Mouse (Mus musculus): ENCODE results near the gene Pdzd11. TPM values are rescaled to one million over a fixed set of nuclear protein-coding genes. Genes with fewer than 3 reads are reported as not detected.

Gene Pdzd11
- polyA plus RNA-seq (2015; fragmentation: Nextera tagmentation; extraction: Ambion mirVana), result 106 and 116 TPM in 2 replicates

DNA sequence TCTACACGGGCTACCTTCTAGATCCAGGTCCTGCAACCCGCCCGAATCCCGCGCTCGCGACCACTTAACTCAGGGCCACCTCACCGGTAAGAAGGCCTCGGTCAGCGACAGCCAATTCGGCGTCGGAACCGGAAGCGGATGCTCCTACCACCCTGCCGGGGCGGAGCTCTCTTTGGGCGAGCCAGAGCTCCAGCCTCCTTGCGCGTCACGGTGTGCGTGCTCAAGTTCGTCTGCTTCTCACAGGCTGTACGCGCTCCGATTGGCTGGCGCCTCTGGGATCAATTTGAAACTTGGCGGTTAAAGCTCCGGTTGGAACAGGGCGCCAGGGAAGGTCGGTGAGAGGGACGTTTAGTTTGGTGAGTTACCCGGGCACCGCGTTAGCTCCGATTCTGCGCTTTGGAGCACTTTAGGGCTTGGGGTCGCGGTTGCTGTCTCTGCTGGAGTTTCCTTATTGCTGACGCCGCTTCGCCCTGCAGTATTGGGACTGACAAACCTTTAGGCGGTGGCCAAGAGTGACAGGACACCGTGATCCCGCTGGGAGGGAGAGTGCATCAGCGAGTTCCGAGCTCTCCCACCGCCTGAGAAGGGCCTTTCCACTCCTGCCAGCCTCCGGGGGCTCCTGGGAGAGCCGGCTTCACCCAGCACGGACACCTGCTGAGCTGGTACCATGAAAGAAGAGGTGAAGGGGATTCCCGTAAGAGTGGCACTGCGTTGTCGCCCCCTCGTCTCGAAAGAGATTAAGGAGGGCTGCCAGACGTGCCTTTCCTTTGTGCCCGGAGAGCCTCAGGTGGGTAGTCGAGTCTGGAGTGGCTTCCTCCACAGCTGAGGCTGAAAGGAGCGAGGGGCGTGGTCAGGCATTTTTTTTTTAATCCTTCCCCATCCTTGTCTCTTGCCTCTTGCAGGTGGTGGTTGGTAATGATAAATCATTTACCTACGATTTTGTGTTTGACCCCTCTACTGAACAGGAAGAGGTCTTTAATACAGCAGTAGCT is at the start of gene Pdzd11:
Pdzd11 (minus strand) TSS at position 767 of the 992 bp plus-strand sequence.
- ATAC-seq (ENCODE audit: insufficient number of reproducible peaks, low FRiP score, low TSS enrichment, low read depth), result peak; percentile 99
- Histone ChIP-seq H3K36me3 (peaks cover 13% of the 10 kb centered on the region), H3K4me2 (replicated peaks) (peak within 1 kb of the TSS; percentile 75), H3K9ac (peak within 1 kb of the TSS; percentile 40), H3K4me3 (replicated peaks) (peak within 1 kb of the TSS; percentile 58), H3K4me1 (no peaks in the 10 kb centered on the region), H3K27ac (replicated peaks) (peak within 1 kb of the TSS; percentile 51; the same call in 1 of the 2 replicates), H3K9me3 (replicated peaks) (no peaks in the 10 kb centered on the region), H3K27me3 (peaks cover 4% of the 10 kb centered on the region; the same call in 1 of the 2 replicates)
- 17% methylated on average over 62 of the region's 62 CpGs for WGBS

DNA sequence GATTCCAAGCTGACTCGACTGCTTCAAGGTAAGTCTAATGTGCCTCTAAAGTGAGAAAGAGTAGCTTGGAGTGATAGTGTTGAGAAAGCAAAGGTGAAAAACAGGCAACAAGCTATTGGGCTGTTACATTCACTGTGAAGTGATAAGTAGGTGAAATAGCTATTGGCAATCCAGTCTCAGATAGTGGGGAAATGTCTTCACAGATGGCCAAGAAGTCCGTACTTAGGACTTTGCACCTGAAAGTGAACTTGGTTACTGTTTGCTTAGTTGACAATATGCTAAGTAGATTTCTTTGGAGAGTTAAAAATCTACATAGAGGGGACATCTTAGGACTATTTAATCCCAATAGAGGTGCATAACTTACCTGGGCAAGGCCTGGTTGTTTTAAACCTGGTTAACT is 38.5 kb upstream of the Pdzd11 start:
- Histone ChIP-seq H3K4me1 (no peaks in the 10 kb centered on the region), H3K9me3 (replicated peaks) (no peaks in the 10 kb centered on the region), H3K27me3 (0 out of 2 replicates have a peak, but pooled peaks cover 4% of the 10 kb centered on the region), H3K36me3 (no peaks in the 10 kb centered on the region), H3K4me3 (replicated peaks) (no peak overlapping the region), H3K27ac (replicated peaks) (no peak overlapping the region), H3K9ac (no peak overlapping the region), H3K4me2 (replicated peaks) (no peak overlapping the region)
- ATAC-seq (ENCODE audit: insufficient number of reproducible peaks, low FRiP score, low TSS enrichment, low read depth), result no peak
- 89% methylated on average over 2 of the region's 2 CpGs for WGBS

DNA sequence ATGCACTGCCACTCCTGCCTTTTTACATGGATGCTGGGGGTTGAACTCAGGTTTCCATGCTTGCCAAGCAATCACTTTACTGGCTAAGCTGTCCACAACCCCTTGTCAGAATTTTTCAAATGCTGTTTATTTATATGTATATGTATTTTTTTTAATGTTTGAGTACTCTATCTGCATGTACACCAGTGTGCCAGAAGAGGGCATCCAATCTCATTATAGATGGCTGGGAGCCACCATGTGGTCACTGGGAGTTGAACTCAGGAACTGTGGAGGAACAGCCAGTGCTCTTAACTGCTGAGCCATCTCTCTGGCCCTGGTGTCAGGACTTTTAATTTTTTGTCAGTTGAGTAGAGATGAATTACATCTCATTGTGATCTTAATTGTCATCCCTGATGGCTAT is 26.5 kb upstream of the Pdzd11 start:
- Histone ChIP-seq H3K27me3 (no peaks in the 10 kb centered on the region; the same call in 1 of the 2 replicates), H3K27ac (replicated peaks) (no peak overlapping the region), H3K4me3 (replicated peaks) (no peak overlapping the region), H3K9me3 (replicated peaks) (no peaks in the 10 kb centered on the region), H3K36me3 (no peaks in the 10 kb centered on the region), H3K4me2 (replicated peaks) (no peak overlapping the region), H3K9ac (no peak overlapping the region), H3K4me1 (no peaks in the 10 kb centered on the region)
- ATAC-seq (ENCODE audit: insufficient number of reproducible peaks, low FRiP score, low TSS enrichment, low read depth), result no peak

DNA sequence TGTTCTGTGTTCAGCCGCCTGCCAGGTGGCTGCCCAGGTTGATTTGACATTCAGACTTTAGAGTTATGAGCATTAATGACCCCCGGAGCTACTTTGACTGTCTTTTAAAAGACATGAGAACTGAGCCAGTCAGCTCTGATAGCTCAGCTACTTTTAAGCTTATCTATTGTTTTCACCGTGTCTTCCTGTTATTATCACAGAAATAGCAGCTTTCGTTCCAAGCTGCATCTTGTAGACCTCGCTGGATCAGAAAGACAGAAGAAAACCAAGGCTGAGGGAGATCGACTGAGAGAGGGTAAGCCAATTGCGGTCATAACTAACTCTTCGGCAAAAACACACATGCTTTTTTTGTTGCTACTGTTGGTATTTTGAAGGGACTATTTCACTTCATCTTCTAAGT is 12.1 kb upstream of the Pdzd11 start:
- Histone ChIP-seq H3K27me3 (no peaks in the 10 kb centered on the region), H3K36me3 (peaks cover 3% of the 10 kb centered on the region; the same call in 1 of the 2 replicates), H3K9ac (no peak overlapping the region), H3K9me3 (replicated peaks) (no peaks in the 10 kb centered on the region), H3K27ac (replicated peaks) (no peak overlapping the region), H3K4me1 (no peaks in the 10 kb centered on the region), H3K4me2 (replicated peaks) (no peak overlapping the region), H3K4me3 (replicated peaks) (no peak overlapping the region)
- WGBS, result 90% methylated on average over 8 of the region's 8 CpGs
- ATAC-seq (ENCODE audit: insufficient number of reproducible peaks, low FRiP score, low TSS enrichment, low read depth), result no peak

DNA sequence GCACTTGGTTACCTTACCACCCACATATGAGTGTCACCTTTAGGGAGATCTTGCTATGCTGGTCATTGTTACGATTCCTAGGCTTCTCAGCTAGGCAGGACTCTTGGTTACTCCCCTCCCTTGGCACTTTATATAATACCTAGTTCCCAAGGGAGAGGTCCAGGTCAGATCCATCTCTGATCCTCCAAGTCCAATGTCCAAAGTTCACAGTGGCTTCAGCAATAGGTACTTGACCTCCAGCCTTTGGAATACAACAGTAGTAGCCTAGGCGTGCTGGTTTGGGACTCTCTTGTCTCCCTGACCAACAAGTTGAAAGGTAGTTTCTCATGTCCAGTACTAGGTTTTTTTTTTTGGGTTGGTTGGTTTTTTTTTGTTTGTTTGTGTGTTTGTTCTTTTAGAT is 2.7 kb upstream of the Pdzd11 start:
- Histone ChIP-seq H3K36me3 (no peaks in the 10 kb centered on the region), H3K4me3 (replicated peaks) (no peak overlapping the region), H3K9ac (no peak overlapping the region), H3K27ac (replicated peaks) (no peak overlapping the region), H3K4me2 (replicated peaks) (no peak overlapping the region), H3K9me3 (replicated peaks) (no peaks in the 10 kb centered on the region), H3K27me3 (peaks cover 4% of the 10 kb centered on the region; the same call in 1 of the 2 replicates), H3K4me1 (no peaks in the 10 kb centered on the region)
- no peak for ATAC-seq (ENCODE audit: insufficient number of reproducible peaks, low FRiP score, low TSS enrichment, low read depth)
- 95% methylated on average over 2 of the region's 2 CpGs for WGBS

DNA sequence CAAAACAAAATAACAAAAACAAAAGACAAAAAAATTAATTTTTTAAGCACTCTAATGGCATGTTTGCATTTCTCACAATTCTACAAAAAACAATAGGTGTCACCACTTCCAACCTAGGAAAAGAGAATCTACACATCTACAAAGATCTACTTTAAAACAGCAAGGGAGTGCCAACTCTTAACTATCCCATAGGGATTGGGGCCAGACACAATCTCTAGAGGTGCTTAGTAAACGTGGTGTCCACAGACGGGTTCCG is 894 bp downstream of the Pdzd11 start, which contains the start of gene Kif4:
Kif4 (plus strand) TSS at position 192 of the 256 bp plus-strand sequence.
- peaks cover 4% of the 10 kb centered on the region; the same call in 1 of the 2 replicates for H3K27me3 ChIP-seq
- ATAC-seq (ENCODE audit: insufficient number of reproducible peaks, low FRiP score, low TSS enrichment, low read depth), result no peak
- peak within 1 kb of the TSS; percentile 40 for H3K9ac ChIP-seq
- H3K4me3 ChIP-seq (replicated peaks), result peak within 1 kb of the TSS; percentile 58
- H3K9me3 ChIP-seq (replicated peaks), result no peaks in the 10 kb centered on the region
- peaks cover 13% of the 10 kb centered on the region for H3K36me3 ChIP-seq
- 32% methylated on average over 3 of the region's 3 CpGs for WGBS
- no peaks in the 10 kb centered on the region for H3K4me1 ChIP-seq
- H3K27ac ChIP-seq (replicated peaks), result peak within 1 kb of the TSS; percentile 51; the same call in 1 of the 2 replicates
- H3K4me2 ChIP-seq (replicated peaks), result peak within 1 kb of the TSS; percentile 75

DNA sequence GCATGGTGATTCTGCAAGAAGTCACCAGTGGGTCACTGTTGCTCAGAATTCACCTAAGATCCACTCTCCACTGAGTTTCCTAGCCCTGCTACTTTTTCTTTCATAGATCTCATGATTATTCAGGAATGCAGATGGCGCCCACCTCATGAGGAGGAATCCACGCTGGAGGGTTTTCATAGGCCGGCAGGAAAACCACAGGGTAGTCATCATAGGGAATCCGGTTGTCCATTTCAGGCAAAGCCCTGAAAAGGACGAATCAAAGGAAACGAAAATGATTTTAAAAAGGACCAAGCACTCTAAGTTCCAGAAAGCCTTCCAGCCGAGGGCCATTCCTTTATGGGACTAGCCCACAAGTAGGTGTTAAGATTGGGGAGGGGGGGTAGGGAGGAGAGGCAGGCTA is 1.2 kb downstream of the Pdzd11 start:
- WGBS, result 25% methylated on average over 7 of the region's 7 CpGs
- Histone ChIP-seq H3K4me2 (replicated peaks) (peak overlapping the region; percentile 75), H3K27ac (replicated peaks) (no peak overlapping the region), H3K36me3 (peaks cover 13% of the 10 kb centered on the region), H3K4me3 (replicated peaks) (peak overlapping the region; percentile 58), H3K27me3 (peaks cover 4% of the 10 kb centered on the region; the same call in 1 of the 2 replicates), H3K9me3 (replicated peaks) (no peaks in the 10 kb centered on the region), H3K9ac (no peak overlapping the region), H3K4me1 (no peaks in the 10 kb centered on the region)
- ATAC-seq (ENCODE audit: insufficient number of reproducible peaks, low FRiP score, low TSS enrichment, low read depth), result no peak

DNA sequence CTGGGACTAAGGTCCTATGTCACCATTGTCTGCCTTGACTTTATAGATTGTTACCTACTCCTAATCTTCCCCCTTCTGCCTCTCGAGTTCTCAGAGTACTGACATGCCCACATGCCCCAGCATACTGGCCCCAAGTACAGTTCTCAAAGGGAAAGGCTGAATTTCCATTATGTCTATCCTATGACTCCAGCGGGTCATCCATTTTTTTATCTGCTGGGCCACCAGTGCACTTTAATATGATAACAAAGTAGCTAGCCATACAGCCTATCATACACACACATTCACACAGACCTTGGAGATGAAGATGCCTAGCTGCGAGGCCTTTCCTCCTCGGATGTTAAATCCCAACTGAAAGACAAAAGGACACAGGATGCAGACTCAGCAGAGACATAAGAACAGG is 2.1 kb downstream of the Pdzd11 start:
- H3K9ac ChIP-seq, result no peak overlapping the region
- H3K4me3 ChIP-seq (replicated peaks), result no peak overlapping the region
- WGBS, result 87% methylated on average over 4 of the region's 4 CpGs
- no peak for ATAC-seq (ENCODE audit: insufficient number of reproducible peaks, low FRiP score, low TSS enrichment, low read depth)
- H3K27ac ChIP-seq (replicated peaks), result no peak overlapping the region
- no peak overlapping the region for H3K4me2 ChIP-seq (replicated peaks)
- peaks cover 13% of the 10 kb centered on the region for H3K36me3 ChIP-seq
- no peaks in the 10 kb centered on the region for H3K9me3 ChIP-seq (replicated peaks)
- no peaks in the 10 kb centered on the region for H3K4me1 ChIP-seq
- peaks cover 4% of the 10 kb centered on the region; the same call in 1 of the 2 replicates for H3K27me3 ChIP-seq

DNA sequence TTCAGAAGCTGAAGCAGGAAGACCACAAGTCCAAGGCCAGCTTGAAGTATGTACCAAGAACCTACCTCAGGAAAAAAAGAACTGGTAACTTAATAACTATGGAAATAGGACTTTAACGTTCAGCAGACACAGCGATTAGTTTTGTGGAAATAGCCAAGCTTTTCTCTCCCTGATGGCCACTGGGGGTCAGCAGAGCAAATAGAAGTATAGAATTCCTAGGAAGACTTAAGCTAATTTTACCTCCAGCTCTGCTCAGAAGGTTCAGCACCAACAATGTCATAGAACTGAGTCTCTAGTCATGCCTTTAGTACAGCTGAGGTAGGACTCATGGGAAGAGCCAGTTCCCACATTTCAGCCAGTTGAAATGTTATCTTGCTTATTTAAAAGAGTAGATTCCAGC is 5.0 kb downstream of the Pdzd11 start:
- Histone ChIP-seq H3K4me3 (replicated peaks) (no peak overlapping the region), H3K9ac (no peak overlapping the region), H3K27ac (replicated peaks) (no peak overlapping the region), H3K4me1 (no peaks in the 10 kb centered on the region), H3K4me2 (replicated peaks) (no peak overlapping the region), H3K36me3 (peaks cover 13% of the 10 kb centered on the region), H3K9me3 (replicated peaks) (no peaks in the 10 kb centered on the region), H3K27me3 (peaks cover 8% of the 10 kb centered on the region)
- no peak for ATAC-seq (ENCODE audit: insufficient number of reproducible peaks, low FRiP score, low TSS enrichment, low read depth)
- 53% methylated on average over 2 of the region's 2 CpGs for WGBS

DNA sequence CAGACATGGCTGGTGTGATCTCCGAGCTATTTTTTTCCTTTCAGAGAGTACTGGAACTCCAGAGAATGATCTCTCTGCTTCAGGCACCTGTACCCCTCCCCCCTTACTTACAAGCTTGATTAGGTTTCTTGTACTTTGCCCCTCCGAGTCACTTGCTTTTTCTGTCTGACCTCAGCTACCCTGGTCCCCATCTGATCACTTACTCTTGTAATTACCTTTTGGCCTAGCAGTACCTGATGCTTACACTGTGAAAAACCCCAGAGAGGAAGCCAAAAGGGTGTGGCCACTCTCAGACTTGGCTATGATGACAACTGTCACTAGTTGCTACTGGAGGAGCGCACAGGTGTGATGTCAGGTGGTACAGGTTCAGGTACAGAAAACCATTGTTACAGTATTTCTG is 7.9 kb downstream of the Pdzd11 start:
- Histone ChIP-seq H3K4me2 (replicated peaks) (no peak overlapping the region), H3K9me3 (replicated peaks) (no peaks in the 10 kb centered on the region), H3K4me3 (replicated peaks) (no peak overlapping the region), H3K36me3 (peaks cover 11% of the 10 kb centered on the region), H3K27ac (replicated peaks) (no peak overlapping the region), H3K4me1 (no peaks in the 10 kb centered on the region), H3K9ac (no peak overlapping the region), H3K27me3 (peaks cover 5% of the 10 kb centered on the region; the same call in 1 of the 2 replicates)
- WGBS, result 63% methylated on average over 3 of the region's 3 CpGs
- ATAC-seq (ENCODE audit: insufficient number of reproducible peaks, low FRiP score, low TSS enrichment, low read depth), result no peak

DNA sequence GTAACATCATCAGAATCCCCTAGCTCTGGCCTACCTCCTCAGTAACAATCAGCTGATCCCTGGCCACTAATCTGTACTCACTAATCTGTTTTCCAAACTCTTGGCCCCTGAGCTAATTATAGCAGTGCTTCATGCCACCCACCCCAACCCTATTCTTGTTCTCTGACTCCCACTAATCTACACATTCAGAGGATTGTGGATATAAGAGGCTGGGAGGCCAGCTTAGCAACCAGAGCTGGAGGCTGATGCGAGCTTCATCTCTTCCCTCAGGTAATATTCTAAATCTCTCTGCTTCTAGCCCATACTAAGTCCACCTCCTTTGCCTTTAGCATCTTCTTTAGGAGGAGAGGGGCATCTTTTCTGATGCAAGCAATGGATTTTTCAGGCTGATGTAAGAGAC is 21.1 kb downstream of the Pdzd11 start, which contains the start of gene Arr3:
Arr3 (plus strand) TSS at position 184 of the 400 bp plus-strand sequence.
- no peaks in the 10 kb centered on the region for H3K4me1 ChIP-seq
- H3K9me3 ChIP-seq (replicated peaks), result no peaks in the 10 kb centered on the region
- no peak within 1 kb of the TSS for H3K4me3 ChIP-seq (replicated peaks)
- 55% methylated on average over 1 of the region's 1 CpGs for WGBS
- no peaks in the 10 kb centered on the region for H3K36me3 ChIP-seq
- no peaks in the 10 kb centered on the region for H3K27me3 ChIP-seq
- ATAC-seq (ENCODE audit: insufficient number of reproducible peaks, low FRiP score, low TSS enrichment, low read depth), result no peak
- no peak within 1 kb of the TSS for H3K27ac ChIP-seq (replicated peaks)
- H3K9ac ChIP-seq, result no peak within 1 kb of the TSS
- no peak within 1 kb of the TSS for H3K4me2 ChIP-seq (replicated peaks)

All from embryonic facial prominence, embryonic 15.5 days (tissue).